Mouse (Mus musculus) right cerebral cortex, adult 2 months (tissue): Measurements from ENCODE around the gene Gm45902.

Experiments
- DNase-seq, 2 experiments: peaks; one replicate each; pipeline ENCODE4 v3.0.0; 2021 to 2022; ENCODE audit warnings: low spot score in 2 of 2

Gm45902 gene

GRCm38 (mm10) chr2:3512552-3513454 lies at the start of gene Gm45902, which contains the start of the genes Hspa14 and Cdnf:
Gene Gm45902 (minus strand): TSS chr2:3512790.
Gene Hspa14 (minus strand): TSS chr2:3512814.
Gene Cdnf (plus strand): TSS chr2:3513030.
- peak; percentile 96 to 97 for DNase-seq

- DNase-seq = peak; percentile 49 to 54
Measured at GRCm38 (mm10) chr2:3546588-3546987, 34.0 kb upstream of the Gm45902 start.

- no peak for DNase-seq
Measured at GRCm38 (mm10) chr2:3546055-3546454, 33.5 kb upstream of the Gm45902 start.

- DNase-seq = no peak
Measured at GRCm38 (mm10) chr2:3541307-3542079, 28.9 kb upstream of the Gm45902 start.

GRCm38 (mm10) chr2:3526288-3526687 lies 13.7 kb upstream of the Gm45902 start:
- no peak for DNase-seq

GRCm38 (mm10) chr2:3522558-3522957 lies 10.0 kb upstream of the Gm45902 start:
- no peak for DNase-seq

- DNase-seq = peak in 1 of 2 experiments; percentile 5
Measured at GRCm38 (mm10) chr2:3512076-3512475, 514 bp downstream of the Gm45902 start.

- DNase-seq = no peak
Measured at GRCm38 (mm10) chr2:3500886-3501285, 11.7 kb downstream of the Gm45902 start.

GRCm38 (mm10) chr2:3499543-3499942 lies 13.0 kb downstream of the Gm45902 start:
- DNase-seq = no peak

- no peak for DNase-seq
Measured at GRCm38 (mm10) chr2:3493833-3494409, 18.7 kb downstream of the Gm45902 start.

GRCm38 (mm10) chr2:3489816-3490215 lies 22.8 kb downstream of the Gm45902 start:
- DNase-seq = no peak

- DNase-seq = no peak
Measured at GRCm38 (mm10) chr2:3480239-3480638, 32.4 kb downstream of the Gm45902 start.

- no peak for DNase-seq
Measured at GRCm38 (mm10) chr2:3475746-3476251, 36.8 kb downstream of the Gm45902 start.

GRCm38 (mm10) chr2:3474861-3475283 lies 37.7 kb downstream of the Gm45902 start, which contains the start of gene Suv39h2:
Gene Suv39h2 (minus strand): TSS chr2:3475031.
- DNase-seq = peak; percentile 94 to 95

- DNase-seq = peak; percentile 59 to 69
Measured at GRCm38 (mm10) chr2:3474361-3474805, 38.2 kb downstream of the Gm45902 start.

- no peak for DNase-seq
Measured at GRCm38 (mm10) chr2:3473891-3474290, 38.7 kb downstream of the Gm45902 start.

GRCm38 (mm10) chr2:3456590-3456989 lies 56.0 kb downstream of the Gm45902 start:
- DNase-seq = no peak
